In genomic region chr8:95142075-95142831, GRCm38 (mm10) we compare ENCODE assay signal across 8 mouse cellular contexts.
DNase-seq lines count a peak whose midpoint lies in the region; ATAC-seq and TF ChIP-seq lines count a peak whose summit lies in the region.

No protein-coding gene starts in this region.

- H3K27me3 ChIP-seq in CH12.LX (replicated peaks) = no peaks in the 10 kb centered on the region
- H3K27me3 ChIP-seq in forebrain, embryonic 14.5 days (replicated peaks; ENCODE audit: control insufficient read depth, insufficient read depth, low read length) = peaks cover 9% of the 10 kb centered on the region; the same call in 1 of the 2 replicates
- H3K27me3 ChIP-seq in liver, embryonic 16.5 days (ENCODE audit: control insufficient read depth, insufficient read depth, low read depth, low read length) = peaks cover 17% of the 10 kb centered on the region
- peaks cover 38% of the 10 kb centered on the region for H3K27me3 ChIP-seq in neural tube, embryonic 13.5 days

- ATAC-seq in forebrain, embryonic 14.5 days = peak; percentile 81
- ATAC-seq in liver, embryonic 16.5 days (ENCODE audit: low read depth) = peak; percentile 28
- ATAC-seq in neural tube, embryonic 13.5 days (ENCODE audit: low read depth) = peak; percentile 82

- H3K4me2 ChIP-seq in CH12.LX (ENCODE audit: insufficient read depth, low read depth, poor library complexity, severe bottlenecking) = peak overlapping the region; percentile 32; the same call in 1 of the 2 replicates
- H3K4me2 ChIP-seq in forebrain, embryonic 14.5 days (ENCODE audit: low read length) = peak overlapping the region; percentile 95
- H3K4me2 ChIP-seq in liver, embryonic 16.5 days (ENCODE audit: low read depth, low read length) = peak overlapping the region; percentile 70
- H3K4me2 ChIP-seq in neural tube, embryonic 13.5 days = peak overlapping the region; percentile 87

- no peak for TF ChIP-seq RAD21 in CH12.LX (IDR thresholded peaks at IDR 0.05; ENCODE audit: low read depth, low read length)

- TF ChIP-seq CTCF in CH12.LX (conservative IDR thresholded peaks at IDR 0.05 in 1 of 2, IDR thresholded peaks at IDR 0.05 in 1 of 2; ENCODE audit: low read depth in 2 of 2, low read length in 2 of 2) = no peak

- WGBS in forebrain, embryonic 14.5 days = under 1% methylated on average over 58 of the region's 66 CpGs
- 3% methylated on average over 32 of the region's 66 CpGs for WGBS in liver, embryonic 16.5 days (ENCODE audit: insufficient replicate concordance)
- WGBS in neural tube, embryonic 13.5 days = under 1% methylated on average over 65 of the region's 66 CpGs

- no peak for DNase-seq in CH12.LX (ENCODE audit: extremely low read depth)
- peak; percentile 50 for DNase-seq in c-Kit-positive CD71-negative TER-119-negative erythroid progenitor cells, embryonic 14.5 days (ENCODE audit: low read depth)
- DNase-seq in forebrain, embryonic 14.5 days (ENCODE audit: low spot score) = peak; percentile 86
- peak; percentile 85 for DNase-seq in heart, postnatal 14 days
- peak; percentile 92 for DNase-seq in layer of hippocampus, adult 11-12 months (ENCODE audit: low spot score)
- DNase-seq in thymus, adult 18-20 months = peak; percentile 70 to 73

- no peaks in the 10 kb centered on the region for H3K79me2 ChIP-seq in CH12.LX (replicated peaks; ENCODE audit: control insufficient read depth, extremely low read depth, insufficient read depth, poor library complexity, severe bottlenecking)

- TF ChIP-seq EP300 in CH12.LX (IDR thresholded peaks at IDR 0.05; ENCODE audit: low read length) = no peak

- H3K9me3 ChIP-seq in CH12.LX (replicated peaks; ENCODE audit: low read length) = peaks cover 3% of the 10 kb centered on the region
- H3K9me3 ChIP-seq in forebrain, embryonic 14.5 days (replicated peaks; ENCODE audit: control insufficient read depth, low read length) = no peaks in the 10 kb centered on the region
- no peaks in the 10 kb centered on the region for H3K9me3 ChIP-seq in liver, embryonic 16.5 days (replicated peaks; ENCODE audit: control insufficient read depth, low read length)
- no peaks in the 10 kb centered on the region for H3K9me3 ChIP-seq in neural tube, embryonic 13.5 days

- in situ Hi-C loops in CH12.LX (cut with MboI; ENCODE audit: low pct_ligation_motif_present, low pct_unique_long_range_greater_than_20kb, low sequenced_read_pairs) = no loop called here

- no peak overlapping the region for H3K27ac ChIP-seq in CH12.LX (ENCODE audit: insufficient read depth, low read depth)
- H3K27ac ChIP-seq in forebrain, embryonic 14.5 days (ENCODE audit: low read depth, low read length) = peak overlapping the region; percentile 23
- no peak overlapping the region for H3K27ac ChIP-seq in liver, embryonic 16.5 days (ENCODE audit: low read length)
- peak overlapping the region; percentile 84 for H3K27ac ChIP-seq in neural tube, embryonic 13.5 days (replicated peaks)

- H3K9ac ChIP-seq in CH12.LX (ENCODE audit: insufficient read depth, low read depth) = peak overlapping the region; percentile 56
- peak overlapping the region; percentile 75 for H3K9ac ChIP-seq in forebrain, embryonic 14.5 days (ENCODE audit: low read length)
- H3K9ac ChIP-seq in liver, embryonic 16.5 days (ENCODE audit: low read depth, low read length) = peak overlapping the region; percentile 48
- H3K9ac ChIP-seq in neural tube, embryonic 13.5 days = peak overlapping the region; percentile 90

- intact Hi-C loops in heart, postnatal 14 days (cut with DNase I) = loop anchor here (2.0 kb wide), 1 partner anchor 45 kb away; no protein-coding TSS in a partner anchor

- no peaks in the 10 kb centered on the region for H3K36me3 ChIP-seq in CH12.LX (replicated peaks in 1 of 2; ENCODE audit: control insufficient read depth in 1 of 2, insufficient read depth in 1 of 2, low read length in 1 of 2)
- no peaks in the 10 kb centered on the region for H3K36me3 ChIP-seq in forebrain, embryonic 14.5 days (ENCODE audit: control insufficient read depth, insufficient read depth, low read length)
- H3K36me3 ChIP-seq in liver, embryonic 16.5 days (ENCODE audit: control insufficient read depth, insufficient read depth) = no peaks in the 10 kb centered on the region
- H3K36me3 ChIP-seq in neural tube, embryonic 13.5 days = no peaks in the 10 kb centered on the region

- peak overlapping the region; percentile 19 to 32 (median 31) for H3K4me3 ChIP-seq in CH12.LX (replicated peaks in 1 of 3; ENCODE audit: low read depth in 2 of 3, low read length in 2 of 3, poor library complexity in 1 of 3)
- peak overlapping the region; percentile 51 for H3K4me3 ChIP-seq in forebrain, embryonic 14.5 days (ENCODE audit: low read depth, low read length)
- peak overlapping the region; percentile 57 for H3K4me3 ChIP-seq in liver, embryonic 16.5 days (ENCODE audit: low read depth, low read length)
- H3K4me3 ChIP-seq in neural tube, embryonic 13.5 days = peak overlapping the region; percentile 73

- dilution Hi-C loops in CH12.LX (cut with MboI; ENCODE audit: extremely low pct_ligation_motif_present, extremely low pct_unique_long_range_greater_than_20kb, low sequenced_read_pairs) = no loop called here

- no peak for TF ChIP-seq POLR2A in CH12.LX (IDR thresholded peaks at IDR 0.05; ENCODE audit: low read depth, low read length)

- peaks cover 3 to 23% of the 10 kb centered on the region in 2 experiments for H3K4me1 ChIP-seq in CH12.LX (ENCODE audit: control insufficient read depth in 1 of 2, insufficient read depth in 2 of 2)
- peaks cover 27% of the 10 kb centered on the region for H3K4me1 ChIP-seq in forebrain, embryonic 14.5 days (ENCODE audit: control insufficient read depth, insufficient read depth, low read length)
- peaks cover 8% of the 10 kb centered on the region for H3K4me1 ChIP-seq in liver, embryonic 16.5 days (ENCODE audit: control insufficient read depth, low read depth, low read length)
- peaks cover 58% of the 10 kb centered on the region for H3K4me1 ChIP-seq in neural tube, embryonic 13.5 days (replicated peaks)

TF ChIP-seq in CH12.LX, 34 proteins besides CTCF, POLR2A, EP300 and RAD21:
- TF ChIP-seq IRF4 (IDR thresholded peaks at IDR 0.05; ENCODE audit: low read depth, low read length) = no peak

Comparison
In these comparisons a context has a peak if more than half of its experiments do, and no peak if none do; other contexts are left out.
1. H3K27ac ChIP-seq: peak in forebrain, embryonic 14.5 days (single experiment) and neural tube, embryonic 13.5 days (single experiment); none in CH12.LX (single experiment) and liver, embryonic 16.5 days (single experiment).
2. H3K4me2 ChIP-seq: peak in every context shown above with its lines; median percentile 95 in forebrain, embryonic 14.5 days; 87 in neural tube, embryonic 13.5 days; 70 in liver, embryonic 16.5 days; 32 in CH12.LX.
3. ATAC-seq: peak in every context shown above with its lines; median percentile 82 in neural tube, embryonic 13.5 days; 81 in forebrain, embryonic 14.5 days; 28 in liver, embryonic 16.5 days.
4. Peak in every context shown above with its lines, with median percentiles within 50 percentile points of each other: H3K4me3 ChIP-seq and H3K9ac ChIP-seq.